Mouse (Mus musculus) brain, embryonic 14.5 days (tissue): ENCODE data around the gene Fam189a1.

Experiments used
- CTCF ChIP-seq: fragments of 200-500 bp; IDR thresholded peaks from 2 replicates; pipeline ENCODE4 v1.5.1; 2012; ENCODE audit warnings: inconsistent platforms, mild to moderate bottlenecking, moderate library complexity, borderline replicate concordance; ENCODE audit not compliant: insufficient read depth, insufficient read length; ENCODE audit errors: extremely low read depth
- POLR2A ChIP-seq: fragments of 200-500 bp; IDR thresholded peaks from 2 replicates; pipeline ENCODE4 v1.6.1; 2012; ENCODE audit warnings: mild to moderate bottlenecking, inconsistent platforms, borderline replicate concordance; ENCODE audit not compliant: poor library complexity, insufficient read depth, insufficient read length, severe bottlenecking; ENCODE audit errors: extremely low read depth

DNA sequence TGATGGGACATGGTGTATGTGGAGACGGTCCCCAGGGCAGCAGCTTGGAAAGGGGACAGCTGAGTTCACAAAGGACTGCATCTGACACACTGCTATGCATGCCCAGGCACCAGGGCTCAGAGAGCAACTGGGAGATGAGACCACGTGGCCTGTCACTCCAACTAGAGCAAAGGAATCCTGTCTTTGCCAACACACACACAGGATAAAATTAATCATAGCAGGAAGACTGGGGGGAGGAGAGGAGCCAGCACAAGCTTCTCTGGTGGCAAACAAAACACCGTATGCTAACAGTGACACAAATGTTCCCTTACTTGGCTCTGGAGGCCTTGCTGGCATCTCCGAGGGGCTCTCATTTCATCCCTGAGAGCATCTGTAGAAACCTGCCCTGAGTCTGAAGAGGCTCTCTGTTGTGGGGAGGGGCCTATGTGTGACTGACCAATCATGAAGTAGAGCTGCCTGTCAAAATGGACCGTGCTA, 60.7 kb downstream of the Fam189a1 start:
- no peak for TF ChIP-seq CTCF
- TF ChIP-seq POLR2A = no peak
